Mouse (Mus musculus): ENCODE data around the gene Gm5089. TPM values are rescaled to one million over a fixed set of nuclear protein-coding genes. Genes with fewer than 3 reads are reported as not detected.

Gene Gm5089
- polyA plus RNA-seq, 1 experiment from 2014 or later = not detected

GRCm38 (mm10) chr14:122416166-122416771, 34.6 kb downstream of the Gm5089 start:
- H3K9ac ChIP-seq (replicated peaks; ENCODE audit: low read length) = no peak overlapping the region
- no peak overlapping the region for H3K4me2 ChIP-seq (ENCODE audit: low read depth, low read length)
- no peaks in the 10 kb centered on the region for H3K36me3 ChIP-seq (replicated peaks; ENCODE audit: control insufficient read depth, insufficient read depth, low read depth, low read length)
- ATAC-seq (replicated peaks; ENCODE audit: insufficient number of reproducible peaks, low FRiP score, low TSS enrichment, low read depth) = no peak
- no peaks in the 10 kb centered on the region for H3K9me3 ChIP-seq (replicated peaks; ENCODE audit: control insufficient read depth, low read length)
- no peak for DNase-seq (ENCODE audit: low spot score)
- H3K4me1 ChIP-seq (ENCODE audit: control insufficient read depth, insufficient read depth, low read length) = no peaks in the 10 kb centered on the region
- H3K4me3 ChIP-seq (ENCODE audit: low read depth, low read length) = no peak overlapping the region
- WGBS = 19% methylated on average over 4 of the region's 4 CpGs
- no peaks in the 10 kb centered on the region for H3K27me3 ChIP-seq (ENCODE audit: control insufficient read depth, insufficient read depth, low read length)
- no peak overlapping the region for H3K27ac ChIP-seq (replicated peaks; ENCODE audit: low read depth, low read length)

GRCm38 (mm10) chr14:122414786-122415185, 36.1 kb downstream of the Gm5089 start:
- no peak overlapping the region for H3K9ac ChIP-seq (replicated peaks; ENCODE audit: low read length)
- no peak for ATAC-seq (replicated peaks; ENCODE audit: insufficient number of reproducible peaks, low FRiP score, low TSS enrichment, low read depth)
- H3K9me3 ChIP-seq (replicated peaks; ENCODE audit: control insufficient read depth, low read length) = no peaks in the 10 kb centered on the region
- H3K4me1 ChIP-seq (ENCODE audit: control insufficient read depth, insufficient read depth, low read length) = no peaks in the 10 kb centered on the region
- DNase-seq (ENCODE audit: low spot score) = no peak
- no peak overlapping the region for H3K27ac ChIP-seq (replicated peaks; ENCODE audit: low read depth, low read length)
- H3K4me2 ChIP-seq (ENCODE audit: low read depth, low read length) = no peak overlapping the region
- no peak overlapping the region for H3K4me3 ChIP-seq (ENCODE audit: low read depth, low read length)
- H3K27me3 ChIP-seq (ENCODE audit: control insufficient read depth, insufficient read depth, low read length) = no peaks in the 10 kb centered on the region
- H3K36me3 ChIP-seq (replicated peaks; ENCODE audit: control insufficient read depth, insufficient read depth, low read depth, low read length) = no peaks in the 10 kb centered on the region
- 84% methylated on average over 2 of the region's 2 CpGs for WGBS

GRCm38 (mm10) chr14:122413542-122413928, 37.4 kb downstream of the Gm5089 start:
- no peak for ATAC-seq (replicated peaks; ENCODE audit: insufficient number of reproducible peaks, low FRiP score, low TSS enrichment, low read depth)
- H3K27me3 ChIP-seq (ENCODE audit: control insufficient read depth, insufficient read depth, low read length) = no peaks in the 10 kb centered on the region
- no peaks in the 10 kb centered on the region for H3K4me1 ChIP-seq (ENCODE audit: control insufficient read depth, insufficient read depth, low read length)
- no peak overlapping the region for H3K4me2 ChIP-seq (ENCODE audit: low read depth, low read length)
- no peak overlapping the region for H3K9ac ChIP-seq (replicated peaks; ENCODE audit: low read length)
- peak overlapping the region; percentile 47; the same call in 1 of the 2 replicates for H3K27ac ChIP-seq (replicated peaks; ENCODE audit: low read depth, low read length)
- 52% methylated on average over 2 of the region's 2 CpGs for WGBS
- DNase-seq (ENCODE audit: low spot score) = no peak
- H3K4me3 ChIP-seq (ENCODE audit: low read depth, low read length) = no peak overlapping the region
- no peaks in the 10 kb centered on the region for H3K9me3 ChIP-seq (replicated peaks; ENCODE audit: control insufficient read depth, low read length)
- no peaks in the 10 kb centered on the region for H3K36me3 ChIP-seq (replicated peaks; ENCODE audit: control insufficient read depth, insufficient read depth, low read depth, low read length)

- Histone ChIP-seq H3K36me3 (replicated peaks; ENCODE audit: control insufficient read depth, insufficient read depth, low read depth, low read length) (no peaks in the 10 kb centered on the region), H3K27ac (replicated peaks; ENCODE audit: low read depth, low read length) (0 out of 2 replicates have a peak overlapping the region, but pooled peaks have one; percentile 47), H3K27me3 (ENCODE audit: control insufficient read depth, insufficient read depth, low read length) (peaks cover 1% of the 10 kb centered on the region; the same call in 1 of the 2 replicates), H3K4me2 (ENCODE audit: low read depth, low read length) (no peak overlapping the region), H3K9ac (replicated peaks; ENCODE audit: low read length) (no peak overlapping the region), H3K9me3 (replicated peaks; ENCODE audit: control insufficient read depth, low read length) (no peaks in the 10 kb centered on the region), H3K4me1 (ENCODE audit: control insufficient read depth, insufficient read depth, low read length) (no peaks in the 10 kb centered on the region), H3K4me3 (ENCODE audit: low read depth, low read length) (no peak overlapping the region)
- ATAC-seq (replicated peaks; ENCODE audit: insufficient number of reproducible peaks, low FRiP score, low TSS enrichment, low read depth) (no peak), DNase-seq (ENCODE audit: low spot score) (peak; percentile 67)
- WGBS = 26% methylated on average over 2 of the region's 2 CpGs
Observed at GRCm38 (mm10) chr14:122412841-122413541, 37.9 kb downstream of the Gm5089 start.

- peaks cover 5% of the 10 kb centered on the region for H3K4me1 ChIP-seq (ENCODE audit: control insufficient read depth, insufficient read depth, low read length)
- peak; percentile 50 for DNase-seq (ENCODE audit: low spot score)
- 1% methylated on average over 58 of the region's 58 CpGs for WGBS
- H3K4me2 ChIP-seq (ENCODE audit: low read depth, low read length) = peak overlapping the region; percentile 82
- H3K27ac ChIP-seq (replicated peaks; ENCODE audit: low read depth, low read length) = no peak overlapping the region
- peak overlapping the region; percentile 55 for H3K9ac ChIP-seq (replicated peaks; ENCODE audit: low read length)
- H3K36me3 ChIP-seq (replicated peaks; ENCODE audit: control insufficient read depth, insufficient read depth, low read depth, low read length) = no peaks in the 10 kb centered on the region
- ATAC-seq (replicated peaks; ENCODE audit: insufficient number of reproducible peaks, low FRiP score, low TSS enrichment, low read depth) = peak; percentile 77
- H3K27me3 ChIP-seq (ENCODE audit: control insufficient read depth, insufficient read depth, low read length) = peaks cover 29% of the 10 kb centered on the region
- H3K9me3 ChIP-seq (replicated peaks; ENCODE audit: control insufficient read depth, low read length) = no peaks in the 10 kb centered on the region
- peak overlapping the region; percentile 38 for H3K4me3 ChIP-seq (ENCODE audit: low read depth, low read length)
Observed at GRCm38 (mm10) chr14:122406541-122407219, 44.2 kb downstream of the Gm5089 start.

- Histone ChIP-seq H3K27ac (replicated peaks; ENCODE audit: low read depth, low read length) (no peak overlapping the region), H3K4me1 (ENCODE audit: control insufficient read depth, insufficient read depth, low read length) (peaks cover 5% of the 10 kb centered on the region), H3K27me3 (ENCODE audit: control insufficient read depth, insufficient read depth, low read length) (peaks cover 29% of the 10 kb centered on the region), H3K4me3 (ENCODE audit: low read depth, low read length) (peak overlapping the region; percentile 38), H3K9me3 (replicated peaks; ENCODE audit: control insufficient read depth, low read length) (no peaks in the 10 kb centered on the region), H3K4me2 (ENCODE audit: low read depth, low read length) (peak overlapping the region; percentile 82), H3K9ac (replicated peaks; ENCODE audit: low read length) (peak overlapping the region; percentile 55), H3K36me3 (replicated peaks; ENCODE audit: control insufficient read depth, insufficient read depth, low read depth, low read length) (no peaks in the 10 kb centered on the region)
- WGBS = 2% methylated on average over 18 of the region's 18 CpGs
- ATAC-seq (replicated peaks; ENCODE audit: insufficient number of reproducible peaks, low FRiP score, low TSS enrichment, low read depth) (no peak), DNase-seq (ENCODE audit: low spot score) (peak; percentile 31)
Observed at GRCm38 (mm10) chr14:122405897-122406540, 44.9 kb downstream of the Gm5089 start.

- ATAC-seq (replicated peaks; ENCODE audit: insufficient number of reproducible peaks, low FRiP score, low TSS enrichment, low read depth) = no peak
- Histone ChIP-seq H3K9me3 (replicated peaks; ENCODE audit: control insufficient read depth, low read length) (no peaks in the 10 kb centered on the region), H3K4me2 (ENCODE audit: low read depth, low read length) (no peak overlapping the region), H3K36me3 (replicated peaks; ENCODE audit: control insufficient read depth, insufficient read depth, low read depth, low read length) (no peaks in the 10 kb centered on the region), H3K4me1 (ENCODE audit: control insufficient read depth, insufficient read depth, low read length) (peaks cover 5% of the 10 kb centered on the region), H3K9ac (replicated peaks; ENCODE audit: low read length) (no peak overlapping the region), H3K27ac (replicated peaks; ENCODE audit: low read depth, low read length) (no peak overlapping the region), H3K4me3 (ENCODE audit: low read depth, low read length) (no peak overlapping the region), H3K27me3 (ENCODE audit: control insufficient read depth, insufficient read depth, low read length) (peaks cover 29% of the 10 kb centered on the region)
- WGBS = 48% methylated on average over 12 of the region's 12 CpGs
- DNase-seq (ENCODE audit: low spot score) = no peak
Observed at GRCm38 (mm10) chr14:122405236-122405635, 45.7 kb downstream of the Gm5089 start.

Data from embryonic facial prominence, embryonic 11.5 days (tissue).